Mouse (Mus musculus): Measurements from ENCODE around the gene Zfp428.
A peak's percentile ranks its signal among the peaks of the same experiment; 100 is the strongest.
"Not testable (repeated sequence)": the region's sequence is repeated elsewhere in the genome, so short reads cannot be mapped to it uniquely, and the experiment has no call there.

Gene Zfp428

GRCm38 (mm10) chr7:24519130-24519529 lies 12.3 kb downstream of the Zfp428 start:
- no peak for DNase-seq (ENCODE audit: low read depth in 2 of 2, low spot score in 2 of 2)

- DNase-seq (ENCODE audit: low read depth in 2 of 2, low spot score in 2 of 2): not testable (repeated sequence)
Observed at GRCm38 (mm10) chr7:24520054-24520453, 13.2 kb downstream of the Zfp428 start.

- no peak for DNase-seq (ENCODE audit: low read depth in 2 of 2, low spot score in 2 of 2)
Observed at GRCm38 (mm10) chr7:24522805-24523204, 16.0 kb downstream of the Zfp428 start.

GRCm38 (mm10) chr7:24523723-24524122 lies 16.9 kb downstream of the Zfp428 start:
- no peak for DNase-seq (ENCODE audit: low read depth in 2 of 2, low spot score in 2 of 2)

GRCm38 (mm10) chr7:24524978-24525377 lies 18.2 kb downstream of the Zfp428 start:
- no peak for DNase-seq (ENCODE audit: low read depth in 2 of 2, low spot score in 2 of 2)

- no peak for DNase-seq (ENCODE audit: low read depth in 2 of 2, low spot score in 2 of 2)
Observed at GRCm38 (mm10) chr7:24525686-24526420, 19.0 kb downstream of the Zfp428 start.

GRCm38 (mm10) chr7:24528861-24529260 lies 22.1 kb downstream of the Zfp428 start:
- DNase-seq (ENCODE audit: low read depth in 2 of 2, low spot score in 2 of 2): no peak

GRCm38 (mm10) chr7:24529580-24529979 lies 22.8 kb downstream of the Zfp428 start:
- no peak for DNase-seq (ENCODE audit: low read depth in 2 of 2, low spot score in 2 of 2)

GRCm38 (mm10) chr7:24530062-24530931 lies 23.5 kb downstream of the Zfp428 start, which contains the start of gene Irgq:
Gene Irgq (plus strand): TSS chr7:24530689.
- DNase-seq (ENCODE audit: low read depth in 2 of 2, low spot score in 2 of 2): peak; percentile 97 to 98

GRCm38 (mm10) chr7:24531211-24531971 lies 24.6 kb downstream of the Zfp428 start:
- peak; percentile 44 to 52 for DNase-seq (ENCODE audit: low read depth in 2 of 2, low spot score in 2 of 2)

GRCm38 (mm10) chr7:24533031-24533571 lies 26.3 kb downstream of the Zfp428 start:
- DNase-seq (ENCODE audit: low read depth in 2 of 2, low spot score in 2 of 2): no peak

- DNase-seq (ENCODE audit: low read depth in 2 of 2, low spot score in 2 of 2): no peak
Observed at GRCm38 (mm10) chr7:24533806-24534205, 27.0 kb downstream of the Zfp428 start.

- DNase-seq (ENCODE audit: low read depth in 2 of 2, low spot score in 2 of 2): no peak
Observed at GRCm38 (mm10) chr7:24534301-24534700, 27.5 kb downstream of the Zfp428 start.

GRCm38 (mm10) chr7:24537081-24537480 lies 30.3 kb downstream of the Zfp428 start:
- DNase-seq (ENCODE audit: low read depth in 2 of 2, low spot score in 2 of 2): no peak

- DNase-seq (ENCODE audit: low read depth in 2 of 2, low spot score in 2 of 2): no peak
Observed at GRCm38 (mm10) chr7:24537591-24537990, 30.8 kb downstream of the Zfp428 start.

- DNase-seq (ENCODE audit: low read depth in 2 of 2, low spot score in 2 of 2): no peak
Observed at GRCm38 (mm10) chr7:24538154-24538553, 31.3 kb downstream of the Zfp428 start.

GRCm38 (mm10) chr7:24538701-24539100 lies 31.9 kb downstream of the Zfp428 start:
- no peak for DNase-seq (ENCODE audit: low read depth in 2 of 2, low spot score in 2 of 2)

GRCm38 (mm10) chr7:24539686-24540085 lies 32.9 kb downstream of the Zfp428 start:
- DNase-seq (ENCODE audit: low read depth in 2 of 2, low spot score in 2 of 2): no peak

GRCm38 (mm10) chr7:24544506-24544905 lies 37.7 kb downstream of the Zfp428 start:
- no peak for DNase-seq (ENCODE audit: low read depth in 2 of 2, low spot score in 2 of 2)

GRCm38 (mm10) chr7:24546068-24546614 lies 39.3 kb downstream of the Zfp428 start, which contains the start of the genes Pinlyp and Xrcc1:
Gene Pinlyp (minus strand): TSS chr7:24546118.
Gene Xrcc1 (plus strand): TSS chr7:24546289.
- DNase-seq (ENCODE audit: low read depth in 2 of 2, low spot score in 2 of 2): no peak

All from CD8-positive naive resting alpha-beta T cell, adult 2 months (primary cell).